12 mouse cellular contexts compared by ENCODE assay signal in the genomic region with DNA sequence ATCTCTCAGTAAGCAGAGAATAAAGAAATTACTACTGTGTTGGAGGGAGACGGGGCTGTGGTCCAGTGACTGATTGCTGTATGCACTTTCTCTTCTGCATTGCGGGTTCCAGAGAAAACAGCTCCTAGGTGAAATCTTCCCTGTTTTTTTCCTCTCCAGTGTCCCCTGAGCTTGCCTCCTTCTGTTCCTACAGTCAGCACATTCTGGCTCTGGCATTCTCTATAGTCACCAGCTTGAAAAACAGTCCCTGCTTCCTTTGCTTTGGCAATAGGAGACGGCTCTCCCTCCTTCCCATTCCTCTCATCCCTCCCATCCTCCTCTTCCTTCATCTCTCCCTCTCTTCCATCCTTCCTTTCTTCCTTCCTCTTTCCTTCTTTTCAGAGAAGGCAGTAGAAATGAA. TPM values are rescaled to one million over a fixed set of nuclear protein-coding genes. Genes with fewer than 3 reads are reported as not detected.
DNase-seq lines count a peak whose midpoint lies in the region.
"Had no signal": no experiment of that assay in that cellular context is flagged by ENCODE, and none has a peak within 500 bp of the region (broad histone marks: within the 10 kb centered on the region; RNA-seq: fewer than 3 reads in every experiment).

No protein-coding gene starts in this region.

- peak; percentile 57 to 62 for DNase-seq in cerebellum, postnatal 10 days
- DNase-seq in cerebellum, adult 11 months, result no peak
- peak; percentile 41 to 73 for DNase-seq in layer of hippocampus, adult 18-20 months (ENCODE audit: low spot score in 2 of 2)
- no peak for DNase-seq in layer of hippocampus, adult 9-10 months (ENCODE audit: low spot score)
- DNase-seq in right cerebral cortex, adult 18-20 months, result peak; percentile 32
- DNase-seq in right cerebral cortex, postnatal 10 days (ENCODE audit: low spot score in 2 of 2), result no peak
- DNase-seq in thymus, postnatal 10 days (ENCODE audit: low spot score in 2 of 2), result no peak
- no peak for DNase-seq in testis, postnatal 14 days (ENCODE audit: low spot score)
- DNase-seq: adrenal gland, adult 8-10 months; heart, postnatal 36 days; retina, postnatal 1 day; thymus, adult 18-20 months had no signal

RNA-seq across cellular contexts. Expression of gene Tnfrsf21, which starts 13.9 kb away (rescaled TPM):
- 100 to 1,000 TPM; 122 to 124 TPM for total RNA-seq in layer of hippocampus, adult 18-20 months (2021)

Comparison
In these comparisons a context has a peak if more than half of its experiments do, and no peak if none do; other contexts are left out.
1. DNase-seq: peak in cerebellum, postnatal 10 days (2 of 2), layer of hippocampus, adult 18-20 months (2 of 2) and right cerebral cortex, adult 18-20 months (single experiment); none in cerebellum, adult 11 months (single experiment), layer of hippocampus, adult 9-10 months (single experiment), right cerebral cortex, postnatal 10 days (0 of 2), thymus, postnatal 10 days (0 of 2) and testis, postnatal 14 days (single experiment).